Mouse (Mus musculus) layer of hippocampus, adult 9-10 months (tissue): Measurements from ENCODE around the gene Romo1.
"Not testable (repeated sequence)": the region's sequence is repeated elsewhere in the genome, so short reads cannot be mapped to it uniquely, and the experiment has no call there.

Experiments used
- DNase-seq: peaks from one replicate; pipeline ENCODE4 v3.0.0; 2022; ENCODE audit warnings: low spot score

Gene Romo1

DNA sequence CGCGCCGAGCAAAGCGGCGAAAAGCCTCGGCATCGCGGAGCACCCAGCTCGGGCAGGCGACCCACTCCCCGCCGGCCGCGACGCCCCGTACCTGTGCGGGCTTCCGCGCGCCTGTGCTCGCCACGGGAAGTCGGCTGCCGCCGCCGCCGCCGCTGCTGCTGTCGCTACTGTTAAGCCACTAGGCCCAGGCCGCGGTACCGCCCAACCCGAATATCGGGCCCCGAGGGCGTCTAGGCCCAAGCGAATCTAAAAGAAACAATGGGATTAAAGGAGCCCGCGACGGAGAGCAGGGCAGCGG lies 35.9 kb downstream of the Romo1 start:
- DNase-seq: no peak

DNA sequence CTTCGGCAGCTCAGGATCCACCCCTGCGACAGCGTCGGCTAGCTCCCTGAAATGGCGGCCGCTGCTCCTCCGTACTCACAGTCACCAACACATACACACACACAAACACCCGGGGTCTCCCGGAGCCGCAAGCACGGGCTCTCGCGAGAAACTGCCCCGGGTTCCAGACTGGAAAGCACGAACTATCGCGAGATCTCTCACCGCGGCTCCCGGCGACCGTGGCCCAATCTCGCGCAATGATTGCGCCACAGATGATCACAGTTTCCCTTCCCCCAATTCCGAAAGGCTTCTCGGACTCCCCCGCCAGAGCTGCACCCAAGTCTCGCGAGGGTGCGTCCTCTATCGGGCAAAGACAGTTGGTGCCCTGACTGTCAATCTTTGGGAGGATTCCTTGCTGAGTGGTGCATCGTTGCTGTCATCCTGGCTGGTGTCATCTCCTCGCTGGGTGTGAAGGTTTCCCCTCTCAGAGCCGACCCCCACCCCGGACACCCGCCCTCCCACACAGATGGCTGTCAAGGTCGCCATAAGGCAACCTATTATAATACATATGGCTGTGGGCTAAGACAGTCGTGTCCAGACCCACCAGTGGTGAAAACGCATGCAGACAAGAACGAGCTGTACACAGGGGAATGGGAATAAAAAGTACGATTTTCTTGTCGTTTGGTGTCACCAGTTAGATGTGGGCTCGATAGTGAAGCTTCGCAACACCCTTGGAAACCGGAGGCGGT lies 36.4 kb downstream of the Romo1 start, which contains the start of gene Rbm39:
Gene Rbm39, minus strand, starts transcription at position 145 of the 728 bp plus-strand sequence.
- peak; percentile 100 for DNase-seq

DNA sequence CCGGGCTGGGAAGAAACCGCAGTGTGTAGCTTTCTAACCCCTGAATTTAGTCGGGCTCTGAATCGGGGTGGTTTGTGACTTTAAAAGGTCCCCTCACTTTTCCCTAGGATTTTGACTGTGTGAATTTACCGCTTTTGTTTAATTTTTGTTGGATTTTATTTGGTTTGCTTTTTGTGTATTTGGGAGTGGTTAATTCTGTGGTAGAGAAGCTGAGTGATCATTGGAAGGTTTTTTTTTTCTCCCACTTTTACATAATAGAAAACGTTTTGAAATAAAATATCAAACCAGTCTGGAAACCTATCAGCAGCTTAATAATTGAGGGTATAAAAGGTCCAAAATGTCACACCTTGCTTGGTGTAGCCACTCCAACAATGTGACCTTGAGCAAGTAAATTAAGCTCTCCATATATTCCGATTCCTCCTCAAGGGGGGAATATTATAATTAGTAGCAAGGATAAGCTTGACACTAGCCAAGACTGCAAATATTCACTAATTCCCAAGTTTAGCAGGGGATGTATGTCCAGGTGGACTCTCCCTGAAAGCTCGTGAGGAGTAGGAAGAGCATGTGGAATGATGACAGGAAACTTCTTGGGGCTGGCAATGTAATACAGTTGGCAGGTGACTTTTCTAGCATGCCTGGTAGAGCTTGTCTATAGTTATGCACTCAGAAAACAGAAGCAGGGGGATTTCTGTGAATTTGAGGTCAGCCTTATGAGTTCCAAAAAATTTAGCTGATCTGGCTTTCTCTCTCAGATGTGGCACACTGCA lies 37.2 kb downstream of the Romo1 start:
- DNase-seq: no peak

DNA sequence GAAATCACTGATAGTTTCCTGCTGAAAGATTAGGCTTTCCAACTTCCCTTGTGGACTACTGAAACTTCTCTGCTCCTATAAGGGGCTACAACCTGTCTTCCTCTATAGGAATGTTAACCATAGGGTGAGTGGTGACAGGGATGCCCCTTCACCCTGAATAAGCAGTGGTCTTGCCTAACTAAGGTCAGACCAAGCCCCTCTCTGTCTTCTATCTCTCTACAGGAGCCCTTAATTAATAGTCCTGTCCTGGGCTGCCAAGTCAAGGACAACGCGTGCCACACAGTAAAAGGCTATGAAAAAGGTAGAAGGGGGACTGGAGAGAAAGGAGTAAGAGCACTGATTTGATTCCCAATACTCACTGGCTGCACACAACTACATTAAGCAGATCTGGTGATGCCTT lies 37.8 kb downstream of the Romo1 start:
- DNase-seq: no peak

DNA sequence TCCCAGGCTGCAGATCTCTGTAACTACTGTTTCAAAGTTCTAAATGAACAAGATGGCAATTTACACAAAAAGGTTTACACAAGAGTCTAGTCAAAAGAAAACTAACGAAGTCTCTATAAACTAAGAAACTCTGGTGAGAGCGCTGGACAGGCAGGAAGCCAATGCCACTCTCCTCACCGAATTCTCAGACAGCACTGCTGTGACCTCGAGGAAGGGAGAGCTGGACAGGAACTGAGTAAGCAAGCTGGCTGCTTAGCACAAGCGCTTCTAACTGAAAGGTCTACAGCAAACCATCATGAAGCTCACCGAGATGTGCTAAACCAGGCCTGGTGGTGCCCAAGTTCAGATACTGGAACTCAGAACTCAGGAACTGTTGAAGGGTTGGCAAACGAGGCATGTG lies 45.4 kb downstream of the Romo1 start:
- not testable (repeated sequence) for DNase-seq

DNA sequence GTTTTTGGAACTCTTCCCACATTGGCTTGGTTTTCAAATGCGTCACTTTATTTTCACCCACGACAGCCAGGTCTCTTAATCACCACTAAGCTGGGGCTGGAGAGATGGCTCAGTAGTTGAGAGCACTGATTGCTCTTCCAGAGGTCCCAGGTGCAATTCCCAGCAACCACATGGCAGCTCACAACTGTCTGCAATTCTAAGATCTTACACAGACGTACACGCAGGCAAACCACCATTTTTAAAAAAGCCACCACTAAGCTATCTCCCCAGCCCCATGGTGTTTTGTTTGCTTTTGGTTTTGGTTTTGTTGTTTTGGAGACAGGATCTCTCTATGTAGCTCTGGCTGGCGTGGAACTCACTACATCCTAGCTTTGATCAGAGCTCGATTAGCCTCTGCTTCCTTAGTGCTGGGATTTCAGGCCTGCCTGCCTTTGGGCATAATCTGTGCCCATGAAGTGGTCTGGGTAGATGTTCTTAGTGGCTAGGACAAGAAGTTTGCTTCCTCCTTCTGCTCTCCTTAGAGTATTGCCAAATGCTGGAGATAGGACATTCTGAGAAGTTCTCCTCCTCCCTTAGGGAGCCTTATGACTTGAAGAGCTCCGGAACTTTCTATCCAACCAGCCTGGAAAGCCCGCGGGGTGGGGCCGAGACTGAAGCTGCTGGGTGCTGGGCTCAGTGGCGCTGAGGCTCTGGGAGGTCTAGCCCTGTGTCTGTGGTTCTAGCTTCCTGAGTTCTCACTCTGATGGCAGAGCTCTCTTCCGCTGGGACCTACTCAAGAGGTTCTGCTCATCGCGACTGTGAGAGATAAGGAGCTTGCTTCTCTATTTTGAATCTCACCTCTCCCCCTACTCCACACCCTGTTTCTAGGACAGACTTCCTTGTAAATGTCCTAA lies 46.4 kb downstream of the Romo1 start:
- DNase-seq: no peak

DNA sequence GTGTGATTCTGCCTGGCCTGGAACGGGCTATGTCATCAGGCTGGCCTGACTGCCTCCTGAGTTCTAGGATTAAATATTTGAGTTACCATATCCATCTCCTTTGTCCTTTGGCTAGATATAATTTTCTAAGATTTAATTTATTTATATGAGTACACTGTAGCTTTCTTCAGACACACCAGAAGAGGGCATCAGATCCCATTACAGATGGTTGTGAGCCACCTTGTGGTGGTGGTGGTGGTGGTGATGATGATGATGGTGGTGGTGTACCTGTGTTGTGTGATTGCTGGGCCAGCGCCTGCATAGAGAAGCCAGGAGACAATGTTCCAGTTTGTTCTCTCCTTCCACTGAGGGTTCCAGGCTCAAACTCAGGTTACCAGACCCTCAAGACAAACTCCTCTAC lies 47.7 kb downstream of the Romo1 start:
- no peak for DNase-seq

DNA sequence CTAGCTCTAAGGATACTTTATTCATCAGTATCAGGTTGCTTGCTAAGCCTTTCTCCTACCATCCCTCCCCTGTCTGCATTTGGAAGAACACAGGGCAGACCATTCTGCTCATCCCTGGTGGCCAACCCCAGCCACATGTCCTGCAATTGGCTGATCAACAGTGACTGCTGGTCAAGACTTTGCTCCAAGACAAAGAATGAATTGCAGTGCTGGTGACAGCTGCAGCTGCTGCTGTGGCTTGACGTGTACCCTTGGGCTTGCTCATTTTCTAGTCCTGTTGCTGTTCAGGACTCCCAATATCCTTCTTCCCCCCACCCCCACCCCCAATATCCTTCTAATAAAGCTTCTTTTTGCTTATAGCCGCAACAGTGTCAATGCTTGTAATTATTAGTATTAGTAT lies 48.2 kb downstream of the Romo1 start:
- no peak for DNase-seq

DNA sequence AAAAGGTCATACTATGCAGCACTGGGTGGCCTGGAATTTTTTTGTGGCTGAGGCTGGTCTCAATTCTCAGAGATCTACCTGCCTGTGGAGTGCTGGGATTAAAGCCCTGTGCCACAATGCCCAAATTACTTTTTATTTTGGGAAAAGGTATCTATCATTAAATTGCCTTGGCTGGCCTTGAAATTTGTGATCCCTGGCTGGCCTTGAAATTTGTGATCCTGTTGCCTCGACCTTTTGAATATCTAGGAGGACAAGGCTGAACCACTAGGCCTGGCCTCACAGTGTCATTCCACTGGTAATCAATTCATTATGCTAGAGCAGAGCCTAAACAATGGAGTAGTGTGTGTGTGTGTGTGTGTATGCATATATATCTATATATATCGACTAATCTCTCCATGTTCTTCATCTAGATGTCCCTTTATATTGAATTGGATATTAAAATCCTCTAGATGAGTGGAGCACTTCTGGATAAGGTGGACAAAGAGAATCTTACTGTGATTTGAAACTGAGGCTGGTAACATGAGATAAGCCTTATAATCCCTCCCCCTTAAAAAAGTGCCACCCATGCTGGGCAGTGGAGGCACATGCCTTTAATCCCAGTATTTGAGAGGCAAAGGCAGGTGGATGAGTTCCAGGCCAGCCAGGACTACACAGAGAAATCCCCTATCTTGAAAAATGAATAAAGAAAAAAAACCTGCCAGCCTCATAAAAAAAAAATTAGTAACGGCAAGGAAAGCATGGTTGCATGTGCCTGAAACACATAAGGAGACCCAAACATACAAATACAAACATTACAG lies 49.4 kb downstream of the Romo1 start:
- DNase-seq: no peak

DNA sequence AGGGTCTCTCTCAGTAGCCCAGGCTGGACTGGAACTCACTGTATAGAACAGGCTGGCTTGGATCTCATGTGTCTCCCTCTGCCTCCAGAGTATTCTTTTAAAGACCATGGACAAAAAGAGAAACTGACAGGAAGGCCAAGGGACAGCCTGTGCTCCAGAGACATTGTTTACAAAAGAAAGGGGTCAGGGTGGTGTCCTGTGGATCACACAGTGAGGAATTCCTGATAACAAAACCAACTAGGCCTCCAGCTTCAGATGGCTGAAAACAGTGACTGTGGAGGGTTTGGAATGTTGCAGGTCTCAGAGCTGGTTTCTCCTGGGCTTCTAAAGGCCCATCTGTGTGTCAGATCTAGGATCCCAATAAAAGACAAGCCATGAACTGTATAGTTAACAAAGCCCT lies 50.7 kb downstream of the Romo1 start:
- DNase-seq: no peak
